Mouse (Mus musculus) limb, embryonic 15.5 days (tissue): ENCODE results near the gene Gstm2. TPM values are rescaled to one million over a fixed set of nuclear protein-coding genes. Genes with fewer than 3 reads are reported as not detected.
"Not testable (repeated sequence)": the region's sequence is repeated elsewhere in the genome, so short reads cannot be mapped to it uniquely, and the experiment has no call there.

Experiments used
- ATAC-seq: fragments of 200-750 bp; cut with Nextera tagmentation; 2 replicates; pipeline ENCODE4 v1.8.0; 2017; ENCODE audit warnings: low read depth, moderate TSS enrichment; ENCODE audit not compliant: insufficient number of reproducible peaks, low FRiP score, low TSS enrichment
- H3K27ac ChIP-seq: fragments of 300-500 bp; sonication (generic); 2 replicates; pipeline ENCODE4 v1.5.1; 2015; ENCODE audit warnings: moderate library complexity, mild to moderate bottlenecking, inconsistent platforms
- H3K27me3 ChIP-seq: fragments of 300-500 bp; sonication (generic); 2 replicates; pipeline ENCODE4 v1.6.1; 2015; ENCODE audit warnings: inconsistent platforms
- H3K36me3 ChIP-seq: fragments of 300-500 bp; sonication (generic); 2 replicates; pipeline ENCODE4 v1.6.1; 2015; ENCODE audit warnings: inconsistent platforms
- H3K4me1 ChIP-seq: fragments of 300-500 bp; sonication (generic); 2 replicates; pipeline ENCODE4 v1.6.1; 2015; ENCODE audit warnings: inconsistent platforms
- H3K4me2 ChIP-seq: fragments of 300-500 bp; sonication (generic); 2 replicates; pipeline ENCODE4 v1.6.1; 2015; ENCODE audit warnings: mild to moderate bottlenecking, inconsistent platforms
- H3K4me3 ChIP-seq: fragments of 300-500 bp; sonication (generic); 2 replicates; pipeline ENCODE4 v1.5.1; 2015; ENCODE audit warnings: mild to moderate bottlenecking, inconsistent platforms
- H3K9ac ChIP-seq: fragments of 300-500 bp; sonication (generic); 2 replicates; pipeline ENCODE4 v1.6.1; 2015; ENCODE audit warnings: inconsistent platforms
- H3K9me3 ChIP-seq: fragments of 300-500 bp; sonication (generic); 2 replicates; pipeline ENCODE4 v1.6.1; 2016; ENCODE audit warnings: inconsistent platforms
- WGBS: fragments of 180-500 bp; shearing (Covaris S2); methylation state at CpG from one replicate; pipeline ENCODE4 v1.1.7; 2015; 5-methylcytosine and 5-hydroxymethylcytosine counted together
- polyA plus RNA-seq: library from polyadenylated mRNA; unstranded; fragments of >200 nt; fragmentation: Nextera tagmentation; extraction: Ambion mirVana; gene quantifications from 2 replicates; pipeline ENCODE4 v1.2.1, GENCODE M21; 2015

The Gstm2 gene
- polyA plus RNA-seq, result 69.1 and 73.7 TPM in 2 replicates

DNA sequence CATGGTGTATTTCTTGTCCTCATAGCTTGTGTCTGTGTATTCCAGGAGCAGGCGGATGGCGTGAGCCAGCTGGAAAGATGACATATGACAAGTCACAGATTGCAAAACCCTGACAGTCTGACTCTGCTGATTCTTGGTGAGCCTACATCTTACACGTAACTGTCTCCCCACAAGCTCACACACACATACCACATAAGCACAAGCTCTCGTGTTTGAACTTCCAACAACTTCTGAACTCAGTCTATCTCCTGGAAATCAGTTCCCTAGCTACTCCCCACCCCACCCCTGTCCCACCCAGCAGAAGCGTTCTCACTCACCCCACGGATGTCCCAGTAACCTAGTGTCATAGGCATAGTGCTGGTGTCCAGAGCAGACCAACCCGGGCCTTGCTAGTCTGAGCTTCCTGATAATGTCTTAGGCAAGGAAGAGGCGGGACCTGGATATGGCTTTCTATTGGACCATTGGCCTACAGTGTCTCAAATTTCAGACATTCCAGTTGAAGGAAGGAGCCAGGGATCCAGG, at the start of gene Gstm2:
Gene Gstm2 (minus strand): TSS at position 413 of the 522 bp plus-strand sequence.
- 42% methylated on average over 8 of the region's 8 CpGs for WGBS
- Histone ChIP-seq H3K4me3 (peak within 1 kb of the TSS; percentile 29), H3K27ac (peak within 1 kb of the TSS; percentile 1; the same call in 1 of the 2 replicates), H3K9me3 (no peaks in the 10 kb centered on the region), H3K4me1 (0 out of 2 replicates have a peak, but pooled peaks cover 8% of the 10 kb centered on the region), H3K9ac (no peak within 1 kb of the TSS), H3K4me2 (peak within 1 kb of the TSS; percentile 31), H3K36me3 (no peaks in the 10 kb centered on the region), H3K27me3 (no peaks in the 10 kb centered on the region)
- peak; percentile 67; the same call in 1 of the 2 replicates for ATAC-seq

- no peak for ATAC-seq
- Histone ChIP-seq H3K27ac (no peak overlapping the region), H3K27me3 (no peaks in the 10 kb centered on the region), H3K4me1 (no peaks in the 10 kb centered on the region), H3K36me3 (no peaks in the 10 kb centered on the region), H3K4me2 (no peak overlapping the region), H3K9me3 (no peaks in the 10 kb centered on the region), H3K9ac (no peak overlapping the region), H3K4me3 (no peak overlapping the region)
- 63% methylated on average over 5 of the region's 5 CpGs for WGBS
These were observed 46.9 kb upstream of the Gstm2 start for GRCm38 (mm10) chr3:108033156-108033555.

- no peak overlapping the region for H3K27ac ChIP-seq
- H3K9me3 ChIP-seq, result no peaks in the 10 kb centered on the region
- H3K4me3 ChIP-seq, result no peak overlapping the region
- H3K9ac ChIP-seq, result no peak overlapping the region
- no peak overlapping the region for H3K4me2 ChIP-seq
- no peaks in the 10 kb centered on the region for H3K4me1 ChIP-seq
- no peaks in the 10 kb centered on the region for H3K27me3 ChIP-seq
- no peaks in the 10 kb centered on the region for H3K36me3 ChIP-seq
- no peak for ATAC-seq
These were observed 45.9 kb upstream of the Gstm2 start for GRCm38 (mm10) chr3:108032113-108032512.

DNA sequence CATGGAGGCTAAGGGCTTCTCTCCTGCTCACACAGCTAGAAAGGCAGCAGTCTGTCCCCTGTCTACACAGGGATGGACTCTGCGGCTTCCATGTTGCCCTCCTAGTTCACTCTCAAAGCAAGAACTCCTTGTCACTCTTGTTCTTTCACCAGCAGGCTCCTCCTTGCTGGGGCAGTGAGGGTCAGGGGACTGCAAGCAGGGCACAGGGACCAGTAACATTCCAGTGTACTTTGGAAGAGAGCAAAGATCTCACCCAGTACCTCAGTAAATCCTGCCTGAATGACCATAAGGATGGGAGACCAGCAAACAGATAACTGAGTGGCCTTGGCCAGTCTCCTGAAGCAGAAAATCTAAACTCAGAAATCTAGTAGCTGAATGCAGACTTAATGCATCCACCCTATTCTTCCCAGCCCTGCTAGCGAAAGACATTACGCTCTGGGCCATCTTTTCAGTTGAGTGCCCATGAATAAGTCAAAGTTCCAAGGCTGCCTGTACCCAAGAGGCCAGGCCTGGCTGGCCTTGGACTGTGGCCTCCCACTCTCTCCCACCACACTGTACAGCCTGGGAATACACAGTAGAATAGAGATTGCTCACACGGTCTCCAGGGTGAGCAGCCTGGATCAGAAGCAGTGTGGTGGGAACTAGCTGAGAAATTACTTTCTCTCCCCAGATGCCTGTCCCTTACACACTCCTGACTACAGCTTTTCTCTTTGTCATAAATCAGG, 42.5 kb upstream of the Gstm2 start:
- no peaks in the 10 kb centered on the region for H3K4me1 ChIP-seq
- no peaks in the 10 kb centered on the region for H3K9me3 ChIP-seq
- H3K9ac ChIP-seq, result no peak overlapping the region
- no peaks in the 10 kb centered on the region for H3K36me3 ChIP-seq
- no peak overlapping the region for H3K4me3 ChIP-seq
- no peak overlapping the region for H3K4me2 ChIP-seq
- no peak for ATAC-seq
- H3K27me3 ChIP-seq, result no peaks in the 10 kb centered on the region
- WGBS, result 89% methylated on average over 4 of the region's 4 CpGs
- H3K27ac ChIP-seq, result no peak overlapping the region

DNA sequence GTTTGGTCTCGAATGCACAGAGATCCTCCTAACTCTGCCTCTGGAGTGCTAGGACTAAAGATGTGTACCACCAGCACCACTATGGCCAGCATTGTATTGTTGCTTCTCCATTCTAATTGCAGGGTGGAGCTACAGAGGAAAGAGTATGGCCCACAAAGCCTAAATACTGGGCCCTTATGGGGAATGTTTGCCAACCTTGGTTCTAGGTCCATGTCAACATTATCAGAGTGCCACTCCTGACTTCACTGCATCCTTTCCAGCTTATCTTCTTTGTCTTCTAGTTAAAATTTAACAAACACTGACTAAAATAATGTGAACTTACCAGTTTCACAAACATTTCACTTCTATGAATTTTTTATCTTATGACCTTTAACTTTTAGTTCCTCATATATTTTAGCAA, 40.3 kb upstream of the Gstm2 start:
- Histone ChIP-seq H3K27me3 (no peaks in the 10 kb centered on the region), H3K9me3 (no peaks in the 10 kb centered on the region), H3K4me3 (no peak overlapping the region), H3K4me1 (no peaks in the 10 kb centered on the region), H3K36me3 (no peaks in the 10 kb centered on the region), H3K9ac (no peak overlapping the region), H3K4me2 (no peak overlapping the region), H3K27ac (no peak overlapping the region)
- 85% methylated on average over 1 of the region's 1 CpGs for WGBS
- no peak for ATAC-seq

DNA sequence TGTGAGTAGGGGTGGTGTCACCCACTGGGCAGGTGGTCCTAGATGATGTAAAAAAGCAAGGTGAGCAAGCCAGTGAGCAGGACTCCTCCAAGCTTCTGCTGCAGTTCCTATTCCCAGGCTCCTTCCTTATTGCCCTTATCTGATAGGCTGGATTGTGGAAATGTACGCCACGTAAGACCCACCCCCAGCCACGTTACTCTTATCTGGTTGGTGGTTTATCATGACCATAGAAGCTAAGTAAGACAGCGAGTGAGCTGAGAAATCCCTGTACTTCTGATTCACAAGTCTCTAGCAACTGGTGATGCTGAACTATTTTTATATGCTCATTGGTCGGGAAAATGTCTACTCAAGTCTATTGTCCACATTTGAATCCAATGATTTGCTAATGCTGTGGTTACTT, 39.8 kb upstream of the Gstm2 start:
- H3K4me3 ChIP-seq, result no peak overlapping the region
- no peaks in the 10 kb centered on the region for H3K9me3 ChIP-seq
- WGBS, result 72% methylated on average over 5 of the region's 5 CpGs
- H3K36me3 ChIP-seq, result no peaks in the 10 kb centered on the region
- H3K4me1 ChIP-seq, result no peaks in the 10 kb centered on the region
- no peak overlapping the region for H3K27ac ChIP-seq
- no peak overlapping the region for H3K9ac ChIP-seq
- no peak for ATAC-seq
- no peak overlapping the region for H3K4me2 ChIP-seq
- no peaks in the 10 kb centered on the region for H3K27me3 ChIP-seq

- 64% methylated on average over 4 of the region's 4 CpGs for WGBS
These were observed 39.1 kb upstream of the Gstm2 start for GRCm38 (mm10) chr3:108025318-108025717.

DNA sequence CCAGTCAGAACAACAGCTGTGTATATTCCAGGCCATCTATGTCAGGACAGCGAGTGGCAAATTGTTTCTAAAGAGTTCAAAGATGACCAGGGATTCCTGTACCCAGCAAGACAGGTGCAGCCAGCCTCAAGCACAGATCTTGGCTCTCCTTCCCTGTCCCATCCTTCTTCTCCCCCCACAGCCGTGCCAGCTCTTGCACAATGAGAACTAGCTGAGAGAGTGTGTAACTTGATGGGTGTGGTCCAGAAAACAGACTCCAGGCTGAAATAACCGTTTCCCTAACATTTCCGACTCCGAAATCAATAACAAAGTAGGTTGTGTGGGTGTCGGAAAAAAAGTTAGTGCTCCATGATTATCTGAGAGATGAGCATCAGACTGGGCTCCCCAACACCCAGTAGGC, 36.4 kb upstream of the Gstm2 start:
- ATAC-seq, result no peak
- WGBS, result 67% methylated on average over 6 of the region's 6 CpGs

More at GRCm38 (mm10) chr3:108025318-108025717, 39.1 kb upstream of the Gstm2 start:
- H3K27ac ChIP-seq, result no peak overlapping the region
- H3K9ac ChIP-seq, result no peak overlapping the region
- ATAC-seq, result no peak
- no peaks in the 10 kb centered on the region for H3K9me3 ChIP-seq
- no peak overlapping the region for H3K4me3 ChIP-seq
- no peaks in the 10 kb centered on the region for H3K36me3 ChIP-seq
- no peaks in the 10 kb centered on the region for H3K27me3 ChIP-seq
- H3K4me2 ChIP-seq, result no peak overlapping the region
- H3K4me1 ChIP-seq, result no peaks in the 10 kb centered on the region

DNA sequence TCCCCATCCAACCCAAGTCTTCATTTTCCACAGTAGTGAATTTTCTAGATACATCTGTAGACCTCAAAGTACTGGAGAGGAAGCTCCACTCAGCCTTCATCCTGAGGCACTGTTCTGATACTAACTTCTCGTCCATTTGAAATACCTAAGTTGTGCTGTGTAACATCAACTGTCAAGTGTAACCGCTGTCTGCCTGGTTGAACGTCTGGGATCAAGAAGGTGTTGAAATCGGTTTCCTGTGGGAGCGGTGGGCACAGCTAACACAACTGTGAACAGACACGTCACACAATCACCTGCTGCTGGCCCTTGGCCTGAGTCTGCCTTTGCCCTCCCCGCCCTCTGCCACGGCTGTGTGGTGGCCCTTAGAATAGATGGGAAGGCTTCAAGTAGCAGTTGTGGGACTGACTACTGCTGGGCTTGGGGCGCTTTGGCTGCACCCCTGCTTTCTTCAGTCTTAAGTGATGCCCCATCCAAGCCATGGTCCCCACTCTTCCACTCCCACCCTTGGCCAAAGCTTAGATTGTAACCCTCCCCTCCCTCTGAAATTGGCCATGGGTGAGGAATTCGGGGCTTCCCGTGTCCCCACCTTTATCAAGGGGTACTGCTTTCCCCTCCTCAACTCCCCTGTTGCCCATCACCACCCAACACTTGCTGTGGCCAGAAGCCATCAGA, 34.2 kb upstream of the Gstm2 start:
- H3K4me2 ChIP-seq, H3K27me3 ChIP-seq, H3K9me3 ChIP-seq, H3K9ac ChIP-seq, H3K4me3 ChIP-seq, ATAC-seq, H3K27ac ChIP-seq, H3K36me3 ChIP-seq: not testable (repeated sequence)
- H3K4me1 ChIP-seq, result peaks cover 13% of the 10 kb centered on the region
- 72% methylated on average over 11 of the region's 11 CpGs for WGBS

More for the DNA sequence above, 36.4 kb upstream of the Gstm2 start:
- H3K27ac ChIP-seq, result no peak overlapping the region
- H3K4me2 ChIP-seq, result no peak overlapping the region
- H3K4me3 ChIP-seq, result no peak overlapping the region
- H3K9ac ChIP-seq, result no peak overlapping the region
- H3K4me1 ChIP-seq, result peaks cover 7% of the 10 kb centered on the region
- no peaks in the 10 kb centered on the region for H3K9me3 ChIP-seq
- H3K36me3 ChIP-seq, result no peaks in the 10 kb centered on the region
- H3K27me3 ChIP-seq, result no peaks in the 10 kb centered on the region

- H3K36me3 ChIP-seq, H3K9me3 ChIP-seq, ATAC-seq, H3K4me2 ChIP-seq, H3K27me3 ChIP-seq, H3K9ac ChIP-seq, H3K27ac ChIP-seq, H3K4me3 ChIP-seq: not testable (repeated sequence)
- WGBS, result 80% methylated on average over 3 of the region's 3 CpGs
- peaks cover 13% of the 10 kb centered on the region for H3K4me1 ChIP-seq
These were observed 33.0 kb upstream of the Gstm2 start for GRCm38 (mm10) chr3:108019226-108019625.

- Histone ChIP-seq H3K36me3 (no peaks in the 10 kb centered on the region), H3K4me3 (peak overlapping the region; percentile 45), H3K9me3 (no peaks in the 10 kb centered on the region), H3K27me3 (no peaks in the 10 kb centered on the region), H3K4me2 (peak overlapping the region; percentile 76), H3K9ac (peak overlapping the region; percentile 21; the same call in 1 of the 2 replicates), H3K4me1 (peaks cover 13% of the 10 kb centered on the region), H3K27ac (peak overlapping the region; percentile 94)
- 21% methylated on average over 14 of the region's 14 CpGs for WGBS
- no peak; the same call in 1 of the 2 replicates for ATAC-seq
These were observed 32.1 kb upstream of the Gstm2 start for GRCm38 (mm10) chr3:108018190-108018820.
